ENCODE assay signal across 24 mouse cellular contexts in the genomic region with DNA sequence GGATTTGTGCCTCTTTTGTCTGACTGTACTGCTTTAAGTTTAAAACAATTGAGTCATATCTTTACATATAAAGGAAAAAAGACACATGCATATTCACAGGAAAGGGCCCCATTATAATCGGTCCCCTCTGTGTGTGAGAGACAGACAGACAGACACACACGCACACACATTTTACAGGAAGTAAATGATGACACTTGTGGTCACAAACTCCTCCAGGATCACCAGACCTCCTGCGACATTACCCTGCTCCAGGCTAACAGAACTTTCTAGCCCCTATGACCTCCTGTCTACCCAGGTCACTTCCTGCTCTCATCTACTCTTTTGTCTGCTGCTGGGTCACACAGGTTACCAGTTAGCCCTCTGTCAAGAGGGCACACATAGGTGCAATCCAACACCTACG.
"Had no signal": no experiment of that assay in that cellular context is flagged by ENCODE, and none has a peak within 500 bp of the region (broad histone marks: within the 10 kb centered on the region; RNA-seq: fewer than 3 reads in every experiment).

No protein-coding gene starts in this region.

- ATAC-seq: liver, embryonic 12.5 days; midbrain, embryonic 15.5 days had no signal

- H3K27me3 ChIP-seq: limb, embryonic 13.5 days; liver, embryonic 12.5 days; liver, embryonic 15.5 days; midbrain, embryonic 12.5 days; midbrain, embryonic 15.5 days; neural tube, embryonic 12.5 days; neural tube, embryonic 15.5 days; stomach, embryonic 15.5 days had no signal

- H3K9ac ChIP-seq: limb, embryonic 13.5 days; liver, embryonic 12.5 days; liver, embryonic 15.5 days; midbrain, embryonic 12.5 days; midbrain, embryonic 15.5 days; neural tube, embryonic 12.5 days; neural tube, embryonic 15.5 days; stomach, embryonic 15.5 days had no signal

- H3K4me3 ChIP-seq: layer of hippocampus, adult 2 months; limb, embryonic 10.5 days; limb, embryonic 13.5 days; liver, embryonic 12.5 days; liver, embryonic 15.5 days; midbrain, embryonic 12.5 days; midbrain, embryonic 15.5 days; neural tube, embryonic 12.5 days; neural tube, embryonic 15.5 days; stomach, embryonic 15.5 days had no signal

- H3K4me2 ChIP-seq: limb, embryonic 13.5 days; liver, embryonic 12.5 days; liver, embryonic 15.5 days; midbrain, embryonic 12.5 days; midbrain, embryonic 15.5 days; neural tube, embryonic 12.5 days; neural tube, embryonic 15.5 days; stomach, embryonic 15.5 days had no signal

- H3K9me3 ChIP-seq: limb, embryonic 10.5 days; limb, embryonic 13.5 days; liver, embryonic 12.5 days; liver, embryonic 15.5 days; midbrain, embryonic 12.5 days; midbrain, embryonic 15.5 days; neural tube, embryonic 12.5 days; neural tube, embryonic 15.5 days; stomach, embryonic 15.5 days had no signal

- H3K27ac ChIP-seq: layer of hippocampus, adult 2 months; limb, embryonic 10.5 days; limb, embryonic 13.5 days; liver, embryonic 12.5 days; liver, embryonic 15.5 days; macrophage; midbrain, embryonic 12.5 days; midbrain, embryonic 15.5 days; neural tube, embryonic 12.5 days; neural tube, embryonic 15.5 days; stomach, embryonic 15.5 days had no signal

- H3K4me1 ChIP-seq: limb, embryonic 10.5 days; limb, embryonic 13.5 days; midbrain, embryonic 12.5 days; midbrain, embryonic 15.5 days; neural tube, embryonic 12.5 days; neural tube, embryonic 15.5 days; stomach, embryonic 15.5 days had no signal

- DNase-seq: kidney, adult 11 months; kidney, adult 9 months; kidney, postnatal 14 days; kidney, postnatal 4 days; layer of hippocampus, adult 9-11 months; liver; lung, adult 2 months; lung, postnatal 14 days; right cerebral cortex, adult 18-20 months; right cerebral cortex, postnatal 4 days; spleen, adult 18-20 months; thymus, adult 2 months; thymus, postnatal 14 days had no signal

- H3K36me3 ChIP-seq: limb, embryonic 10.5 days; liver, embryonic 12.5 days; liver, embryonic 15.5 days; midbrain, embryonic 12.5 days; midbrain, embryonic 15.5 days; neural tube, embryonic 12.5 days; neural tube, embryonic 15.5 days; stomach, embryonic 15.5 days had no signal
